Mouse (Mus musculus) CH12F3 (cell line): ENCODE measurements around the gene Birc6.
"Not testable (repeated sequence)": the region's sequence is repeated elsewhere in the genome, so short reads cannot be mapped to it uniquely, and the experiment has no call there.

Experiments
- in situ Hi-C: fragments of 300-500 bp; cut with MboI; formaldehyde crosslinking; loops from 2 replicates; pipeline ENCODE4 v1.14.3; 2020; ENCODE audit warnings: low sequenced_read_pairs

Gene Birc6

GRCm38 (mm10) chr17:74559891-74560290 lies 31.8 kb downstream of the Birc6 start:
- in situ Hi-C loops, result no loop called here

GRCm38 (mm10) chr17:74564151-74564550 lies 36.1 kb downstream of the Birc6 start:
- in situ Hi-C loops, result no loop called here

- in situ Hi-C loops, result no loop called here
These were observed 41.1 kb downstream of the Birc6 start for GRCm38 (mm10) chr17:74569219-74569618.

- in situ Hi-C loops, result no loop called here
These were observed 42.5 kb downstream of the Birc6 start for GRCm38 (mm10) chr17:74570585-74570984.

- in situ Hi-C loops, result no loop called here
These were observed 49.1 kb downstream of the Birc6 start for GRCm38 (mm10) chr17:74577173-74577572.

- in situ Hi-C loops, result no loop called here
These were observed 51.5 kb downstream of the Birc6 start for GRCm38 (mm10) chr17:74579586-74579985.

- in situ Hi-C loops, result no loop called here
These were observed 52.6 kb downstream of the Birc6 start for GRCm38 (mm10) chr17:74580738-74581137.

- in situ Hi-C loops, result no loop called here
These were observed 58.7 kb downstream of the Birc6 start for GRCm38 (mm10) chr17:74586768-74587167.

- in situ Hi-C loops, result no loop called here
These were observed 70.8 kb downstream of the Birc6 start for GRCm38 (mm10) chr17:74598908-74599307.

- in situ Hi-C loops, result no loop called here
These were observed 71.3 kb downstream of the Birc6 start for GRCm38 (mm10) chr17:74599396-74599795.

GRCm38 (mm10) chr17:74601201-74601600 lies 73.1 kb downstream of the Birc6 start:
- in situ Hi-C loops, result no loop called here

GRCm38 (mm10) chr17:74630798-74631197 lies 102.7 kb downstream of the Birc6 start:
- in situ Hi-C loops, result no loop called here

- in situ Hi-C loops, result no loop called here
These were observed 114.3 kb downstream of the Birc6 start for GRCm38 (mm10) chr17:74642445-74642844.

- in situ Hi-C loops, result no loop called here
These were observed 130.3 kb downstream of the Birc6 start for GRCm38 (mm10) chr17:74658362-74658761.

- in situ Hi-C loops, result no loop called here
These were observed 139.9 kb downstream of the Birc6 start for GRCm38 (mm10) chr17:74668010-74668409.

- in situ Hi-C loops, result no loop called here
These were observed 141.9 kb downstream of the Birc6 start for GRCm38 (mm10) chr17:74670031-74670430.

- in situ Hi-C loops, result no loop called here
These were observed 144.4 kb downstream of the Birc6 start for GRCm38 (mm10) chr17:74672446-74672845.

- in situ Hi-C loops, result no loop called here
These were observed 145.2 kb downstream of the Birc6 start for GRCm38 (mm10) chr17:74673251-74673650.

GRCm38 (mm10) chr17:74678061-74678460 lies 150.0 kb downstream of the Birc6 start:
- in situ Hi-C loops, result no loop called here

- in situ Hi-C loops, result no loop called here
These were observed 156.8 kb downstream of the Birc6 start for GRCm38 (mm10) chr17:74684927-74685326.

GRCm38 (mm10) chr17:74688555-74688954 lies 160.5 kb downstream of the Birc6 start:
- in situ Hi-C loops, result no loop called here

- in situ Hi-C loops, result no loop called here
These were observed 161.3 kb downstream of the Birc6 start for GRCm38 (mm10) chr17:74689406-74689805.

- in situ Hi-C loops, result not testable (repeated sequence)
These were observed 173.6 kb downstream of the Birc6 start for GRCm38 (mm10) chr17:74701661-74702060.

GRCm38 (mm10) chr17:74705480-74705879 lies 177.4 kb downstream of the Birc6 start:
- in situ Hi-C loops, result no loop called here
